Mouse (Mus musculus): ENCODE results near the gene Itprip. TPM values are rescaled to one million over a fixed set of nuclear protein-coding genes. Genes with fewer than 3 reads are reported as not detected.
A peak's percentile ranks its signal among the peaks of the same experiment; 100 is the strongest.

Gene Itprip
- polyA plus RNA-seq (2014; fragmentation: Nextera tagmentation; extraction: Ambion mirVana) = 15.8 and 16.4 TPM in 2 replicates

DNA sequence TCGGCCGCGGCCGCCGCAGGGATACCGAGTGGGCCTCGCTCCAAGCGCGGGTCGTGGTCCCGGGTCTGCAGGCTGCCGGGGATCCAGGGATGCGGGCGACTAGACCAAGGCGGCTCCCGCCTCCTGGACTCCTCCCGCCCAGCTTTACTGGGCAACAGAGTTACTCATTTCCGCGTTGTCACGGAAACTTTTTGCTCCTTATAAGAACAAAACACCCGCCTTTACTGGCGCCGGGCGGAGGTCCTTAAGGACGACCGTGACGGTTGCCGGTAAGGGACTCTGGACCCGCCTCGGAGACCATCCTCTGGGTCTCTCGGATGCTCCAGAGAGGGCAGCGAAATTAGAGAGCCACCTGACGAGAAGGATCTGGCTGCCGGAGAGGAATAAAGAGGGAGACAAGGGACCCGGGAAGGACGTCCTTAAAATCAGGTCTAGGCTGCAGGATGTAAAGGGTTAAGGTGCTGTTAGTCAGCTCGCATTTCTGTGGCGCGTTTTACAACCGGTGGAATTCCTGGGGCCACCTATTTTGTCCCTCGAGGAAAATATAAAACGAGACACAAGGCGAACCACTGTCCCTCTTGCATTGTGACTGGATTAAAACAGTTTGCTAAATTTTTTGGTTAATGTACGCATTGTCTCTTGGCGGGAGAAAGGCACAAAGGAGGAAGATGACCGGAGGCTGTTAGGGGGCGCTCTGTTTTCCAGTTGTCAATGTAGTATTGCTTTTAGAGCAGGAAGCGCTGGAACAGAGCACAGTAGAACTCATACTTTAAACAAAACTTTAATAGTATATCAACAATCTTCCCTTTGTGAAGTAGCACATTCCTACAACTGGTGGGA lies at the start of gene Itprip, which contains the start of gene Cfap43:
Gene Itprip, minus strand, starts transcription at position 174 of the 840 bp plus-strand sequence.
Gene Cfap43, minus strand, starts transcription at position 162 of the 840 bp plus-strand sequence.
- peak; percentile 77 for ATAC-seq (ENCODE audit: insufficient number of reproducible peaks, insufficient read depth, low FRiP score, low read depth)
- Histone ChIP-seq H3K4me1 (ENCODE audit: control insufficient read depth in 2 of 2, insufficient read depth in 2 of 2, low read length in 2 of 2) (peaks cover 9 to 40% of the 10 kb centered on the region in 2 experiments), H3K4me2 (ENCODE audit: low read length) (peak within 1 kb of the TSS; percentile 84), H3K9me3 (ENCODE audit: control insufficient read depth, low read length) (no peaks in the 10 kb centered on the region), H3K9ac (ENCODE audit: low read length) (peak within 1 kb of the TSS; percentile 97), H3K27me3 (ENCODE audit: control insufficient read depth, insufficient read depth, low read length) (no peaks in the 10 kb centered on the region), H3K36me3 (ENCODE audit: control insufficient read depth, insufficient read depth, low read length) (no peaks in the 10 kb centered on the region), H3K27ac (replicated peaks in 1 of 2; ENCODE audit: control insufficient read depth in 1 of 2, insufficient read depth in 1 of 2, low read depth in 2 of 2, low read length in 2 of 2) (peak within 1 kb of the TSS; percentile 95 to 98), H3K4me3 (ENCODE audit: control insufficient read depth in 1 of 2, insufficient read depth in 1 of 2, low read depth in 1 of 2, low read length in 2 of 2) (peak within 1 kb of the TSS; percentile 88 to 93)
- under 1% methylated on average over 48 of the region's 48 CpGs for WGBS

DNA sequence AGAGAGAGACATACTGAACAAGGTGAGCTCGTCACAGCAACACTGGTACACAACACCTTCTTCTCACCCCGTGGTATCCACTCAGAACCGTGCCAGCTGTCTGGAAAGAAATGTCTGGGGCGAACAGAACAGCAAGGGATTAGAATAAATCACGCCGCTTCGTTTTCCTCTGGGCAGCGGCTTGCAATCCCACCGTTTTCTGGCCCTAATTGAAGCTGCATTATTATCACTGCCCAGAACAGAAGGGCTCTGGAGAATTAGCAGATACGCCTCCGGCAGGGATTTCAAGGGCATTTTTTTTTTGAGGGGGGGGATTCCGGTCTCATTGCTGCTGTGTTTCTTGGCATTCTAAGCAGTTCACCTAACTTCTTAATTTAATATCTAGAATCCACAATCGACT lies 39.1 kb upstream of the Itprip start:
- Histone ChIP-seq H3K9ac (ENCODE audit: low read length) (no peak overlapping the region), H3K9me3 (ENCODE audit: control insufficient read depth, low read length) (no peaks in the 10 kb centered on the region), H3K27me3 (ENCODE audit: control insufficient read depth, insufficient read depth, low read length) (no peaks in the 10 kb centered on the region), H3K36me3 (ENCODE audit: control insufficient read depth, insufficient read depth, low read length) (no peaks in the 10 kb centered on the region), H3K4me2 (ENCODE audit: low read length) (no peak overlapping the region), H3K4me1 (ENCODE audit: control insufficient read depth in 2 of 2, insufficient read depth in 2 of 2, low read length in 2 of 2) (no peaks in the 10 kb centered on the region), H3K4me3 (ENCODE audit: control insufficient read depth in 1 of 2, insufficient read depth in 1 of 2, low read depth in 1 of 2, low read length in 2 of 2) (no peak overlapping the region), H3K27ac (replicated peaks in 1 of 2; ENCODE audit: control insufficient read depth in 1 of 2, insufficient read depth in 1 of 2, low read depth in 2 of 2, low read length in 2 of 2) (no peak overlapping the region)
- ATAC-seq (ENCODE audit: insufficient number of reproducible peaks, insufficient read depth, low FRiP score, low read depth) = no peak
- 66% methylated on average over 13 of the region's 13 CpGs for WGBS

DNA sequence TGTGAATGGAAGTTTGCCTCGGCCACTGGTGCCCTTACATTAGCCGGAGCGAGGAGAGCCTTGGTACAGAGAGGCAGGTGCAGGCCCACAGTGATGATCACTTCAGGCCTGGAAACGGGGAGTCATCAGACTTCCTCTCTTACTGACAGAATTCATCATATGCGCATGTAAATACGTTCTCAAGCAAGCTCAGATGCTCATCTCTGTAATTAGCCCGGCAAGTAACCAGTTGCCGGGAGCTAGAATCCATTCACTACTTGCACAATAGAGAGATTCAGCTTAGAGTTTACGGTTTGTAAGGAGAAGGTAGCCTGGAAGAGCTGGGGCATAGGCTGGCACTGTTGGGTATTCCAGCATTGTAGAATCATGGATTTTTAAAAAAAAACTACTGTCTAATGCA lies 34.1 kb upstream of the Itprip start:
- Histone ChIP-seq H3K27me3 (ENCODE audit: control insufficient read depth, insufficient read depth, low read length) (no peaks in the 10 kb centered on the region), H3K4me1 (ENCODE audit: control insufficient read depth in 2 of 2, insufficient read depth in 2 of 2, low read length in 2 of 2) (no peaks in the 10 kb centered on the region), H3K4me2 (ENCODE audit: low read length) (no peak overlapping the region), H3K36me3 (ENCODE audit: control insufficient read depth, insufficient read depth, low read length) (no peaks in the 10 kb centered on the region), H3K4me3 (ENCODE audit: control insufficient read depth in 1 of 2, insufficient read depth in 1 of 2, low read depth in 1 of 2, low read length in 2 of 2) (no peak overlapping the region), H3K27ac (replicated peaks in 1 of 2; ENCODE audit: control insufficient read depth in 1 of 2, insufficient read depth in 1 of 2, low read depth in 2 of 2, low read length in 2 of 2) (no peak overlapping the region), H3K9me3 (ENCODE audit: control insufficient read depth, low read length) (no peaks in the 10 kb centered on the region), H3K9ac (ENCODE audit: low read length) (no peak overlapping the region)
- no peak for ATAC-seq (ENCODE audit: insufficient number of reproducible peaks, insufficient read depth, low FRiP score, low read depth)
- 80% methylated on average over 9 of the region's 9 CpGs for WGBS

DNA sequence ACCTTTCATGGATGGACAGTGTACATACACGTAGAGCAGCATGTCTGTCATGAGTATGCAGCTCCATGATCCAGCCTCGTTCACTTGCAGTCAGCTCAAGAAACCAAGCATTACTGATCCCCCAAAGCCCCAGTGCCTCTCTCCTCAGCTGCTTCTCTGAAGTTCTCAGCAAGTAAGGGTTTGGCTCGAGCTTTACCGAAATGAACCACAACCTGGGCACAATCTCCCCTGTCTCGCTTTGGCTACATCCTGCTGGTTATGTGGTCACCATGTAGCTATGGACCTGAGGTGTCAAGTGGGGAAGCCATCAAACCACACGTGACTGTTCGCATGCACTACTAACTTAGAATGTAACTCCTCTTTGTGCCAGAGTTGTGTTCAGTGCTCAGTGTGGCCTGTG lies 31.8 kb upstream of the Itprip start:
- Histone ChIP-seq H3K27me3 (ENCODE audit: control insufficient read depth, insufficient read depth, low read length) (no peaks in the 10 kb centered on the region), H3K36me3 (ENCODE audit: control insufficient read depth, insufficient read depth, low read length) (no peaks in the 10 kb centered on the region), H3K9me3 (ENCODE audit: control insufficient read depth, low read length) (no peaks in the 10 kb centered on the region), H3K9ac (ENCODE audit: low read length) (no peak overlapping the region), H3K4me2 (ENCODE audit: low read length) (no peak overlapping the region), H3K27ac (replicated peaks in 1 of 2; ENCODE audit: control insufficient read depth in 1 of 2, insufficient read depth in 1 of 2, low read depth in 2 of 2, low read length in 2 of 2) (no peak overlapping the region), H3K4me1 (ENCODE audit: control insufficient read depth in 2 of 2, insufficient read depth in 2 of 2, low read length in 2 of 2) (peaks cover 0 to 2% of the 10 kb centered on the region in 2 experiments; a peak in 1 of 4 replicates), H3K4me3 (ENCODE audit: control insufficient read depth in 1 of 2, insufficient read depth in 1 of 2, low read depth in 1 of 2, low read length in 2 of 2) (no peak overlapping the region)
- 75% methylated on average over 7 of the region's 7 CpGs for WGBS
- ATAC-seq (ENCODE audit: insufficient number of reproducible peaks, insufficient read depth, low FRiP score, low read depth) = no peak

DNA sequence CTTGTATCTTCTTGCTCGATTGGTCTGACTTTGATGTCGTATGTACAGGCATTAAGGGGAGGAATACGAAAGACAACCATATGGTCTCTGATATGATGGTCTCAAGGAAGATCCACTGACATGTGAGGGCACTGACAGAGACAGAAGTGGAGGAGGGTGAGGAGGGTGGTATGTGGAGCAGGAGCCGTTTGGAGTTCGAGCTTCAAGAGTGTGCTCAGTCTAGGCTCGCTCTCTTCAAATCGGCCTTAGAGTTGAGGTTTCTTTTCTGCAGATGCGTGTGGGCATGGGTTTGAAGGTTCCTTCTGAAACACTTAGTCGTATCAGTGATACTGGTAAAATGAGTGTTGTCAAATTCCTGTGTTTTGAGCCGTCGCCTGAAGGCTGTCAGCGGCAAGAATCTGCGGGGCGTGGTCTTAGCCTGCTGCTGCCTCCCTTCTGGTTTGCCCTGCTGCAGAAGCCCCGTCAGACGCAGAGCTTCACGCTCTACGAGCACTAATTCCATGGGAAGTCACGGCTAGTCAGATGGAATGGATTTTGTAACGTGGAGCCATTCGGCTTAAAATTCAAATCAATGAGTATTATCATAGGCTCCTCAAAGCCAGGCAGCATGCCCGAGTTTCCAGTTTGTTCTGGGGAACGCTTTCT lies 27.8 kb upstream of the Itprip start:
- Histone ChIP-seq H3K9ac (ENCODE audit: low read length) (peak overlapping the region; percentile 46), H3K27ac (replicated peaks in 1 of 2; ENCODE audit: control insufficient read depth in 1 of 2, insufficient read depth in 1 of 2, low read depth in 2 of 2, low read length in 2 of 2) (no peak overlapping the region), H3K36me3 (ENCODE audit: control insufficient read depth, insufficient read depth, low read length) (no peaks in the 10 kb centered on the region), H3K4me3 (ENCODE audit: control insufficient read depth in 1 of 2, insufficient read depth in 1 of 2, low read depth in 1 of 2, low read length in 2 of 2) (peak overlapping the region; percentile 2 to 27; a peak in 3 of 4 replicates), H3K4me1 (ENCODE audit: control insufficient read depth in 2 of 2, insufficient read depth in 2 of 2, low read length in 2 of 2) (peaks cover 0 to 2% of the 10 kb centered on the region in 2 experiments; a peak in 1 of 4 replicates), H3K9me3 (ENCODE audit: control insufficient read depth, low read length) (no peaks in the 10 kb centered on the region), H3K27me3 (ENCODE audit: control insufficient read depth, insufficient read depth, low read length) (no peaks in the 10 kb centered on the region), H3K4me2 (ENCODE audit: low read length) (peak overlapping the region; percentile 60)
- no peak for ATAC-seq (ENCODE audit: insufficient number of reproducible peaks, insufficient read depth, low FRiP score, low read depth)
- 34% methylated on average over 23 of the region's 23 CpGs for WGBS

DNA sequence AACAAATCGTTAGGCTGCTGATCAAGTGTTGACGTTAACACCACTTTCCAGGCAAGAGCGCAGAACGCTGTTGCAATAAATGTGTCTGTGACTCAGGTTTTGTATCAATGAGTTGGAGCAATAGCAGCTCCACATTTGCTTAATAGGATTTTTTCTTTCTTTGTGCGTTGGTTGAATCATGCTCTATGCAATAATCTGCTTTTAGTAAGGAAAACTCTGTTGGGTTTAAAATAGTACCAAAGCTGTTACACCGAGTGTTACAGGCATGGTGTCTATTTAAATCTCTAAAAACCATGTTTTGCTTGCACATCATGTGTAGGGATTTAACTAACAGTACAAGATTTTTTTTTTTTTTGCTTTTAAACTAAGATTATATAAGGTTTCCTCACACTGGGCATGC lies 20.3 kb upstream of the Itprip start:
- Histone ChIP-seq H3K27me3 (ENCODE audit: control insufficient read depth, insufficient read depth, low read length) (peaks cover 24% of the 10 kb centered on the region), H3K9ac (ENCODE audit: low read length) (no peak overlapping the region), H3K4me2 (ENCODE audit: low read length) (no peak overlapping the region), H3K4me3 (ENCODE audit: control insufficient read depth in 1 of 2, insufficient read depth in 1 of 2, low read depth in 1 of 2, low read length in 2 of 2) (no peak overlapping the region), H3K9me3 (ENCODE audit: control insufficient read depth, low read length) (no peaks in the 10 kb centered on the region), H3K27ac (replicated peaks in 1 of 2; ENCODE audit: control insufficient read depth in 1 of 2, insufficient read depth in 1 of 2, low read depth in 2 of 2, low read length in 2 of 2) (no peak overlapping the region), H3K4me1 (ENCODE audit: control insufficient read depth in 2 of 2, insufficient read depth in 2 of 2, low read length in 2 of 2) (peaks cover 3 to 5% of the 10 kb centered on the region in 2 experiments), H3K36me3 (ENCODE audit: control insufficient read depth, insufficient read depth, low read length) (no peaks in the 10 kb centered on the region)
- no peak for ATAC-seq (ENCODE audit: insufficient number of reproducible peaks, insufficient read depth, low FRiP score, low read depth)
- WGBS = 75% methylated on average over 6 of the region's 6 CpGs

DNA sequence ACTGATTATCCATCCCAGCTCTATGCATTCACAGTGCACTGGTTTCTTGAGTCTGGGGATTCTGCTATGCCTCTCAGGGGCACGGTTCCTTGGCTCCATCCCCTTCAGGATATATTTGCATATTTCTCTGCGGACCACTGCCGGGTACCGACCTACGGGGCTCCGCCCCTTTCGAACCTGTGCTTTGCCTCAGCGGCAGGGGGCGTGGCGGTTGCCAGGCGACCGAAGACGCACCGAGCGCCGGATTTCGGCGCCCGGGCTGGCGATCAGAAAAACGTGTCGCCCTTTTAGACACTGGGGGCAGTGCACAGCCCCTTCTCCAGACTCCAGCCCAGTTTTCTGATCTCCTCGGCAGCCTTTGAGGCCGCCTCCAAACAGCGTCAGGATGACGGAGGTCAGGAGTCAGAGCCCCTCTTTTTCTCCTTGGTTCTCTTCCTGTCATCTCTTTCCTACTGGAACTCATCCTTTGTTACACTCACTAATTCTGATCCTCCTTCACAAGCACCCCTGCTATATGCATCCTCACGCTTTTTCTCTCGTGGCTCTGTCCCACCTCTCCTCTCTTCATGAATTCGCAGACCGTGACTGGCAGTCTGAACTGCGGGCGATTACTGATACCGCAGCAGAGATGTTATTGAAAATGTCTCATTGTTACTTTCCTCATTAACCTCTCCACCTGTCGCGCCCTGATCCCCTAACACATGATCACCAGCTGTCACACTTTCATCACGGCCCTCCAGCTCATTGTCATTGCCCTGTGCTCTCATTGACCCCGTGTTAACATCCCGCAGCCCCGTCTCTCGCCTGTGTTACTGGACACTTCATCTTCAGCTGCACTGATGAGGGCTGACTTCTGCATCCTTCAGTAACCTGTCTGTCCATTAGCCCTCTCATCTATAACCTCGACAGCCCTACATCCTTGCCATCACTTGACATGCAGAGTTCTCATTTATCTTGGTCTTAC lies 18.6 kb upstream of the Itprip start, which contains the start of gene Cfap58:
Gene Cfap58, plus strand, starts transcription at position 233 of the 964 bp plus-strand sequence.
- H3K9me3 ChIP-seq (ENCODE audit: control insufficient read depth, low read length) = no peaks in the 10 kb centered on the region
- WGBS = 6% methylated on average over 41 of the region's 41 CpGs
- peaks cover 3 to 5% of the 10 kb centered on the region in 2 experiments for H3K4me1 ChIP-seq (ENCODE audit: control insufficient read depth in 2 of 2, insufficient read depth in 2 of 2, low read length in 2 of 2)
- peak; percentile 39 for ATAC-seq (ENCODE audit: insufficient number of reproducible peaks, insufficient read depth, low FRiP score, low read depth)
- peaks cover 24% of the 10 kb centered on the region for H3K27me3 ChIP-seq (ENCODE audit: control insufficient read depth, insufficient read depth, low read length)
- no peaks in the 10 kb centered on the region for H3K36me3 ChIP-seq (ENCODE audit: control insufficient read depth, insufficient read depth, low read length)
- H3K4me2 ChIP-seq (ENCODE audit: low read length) = peak within 1 kb of the TSS; percentile 88
- H3K9ac ChIP-seq (ENCODE audit: low read length) = peak within 1 kb of the TSS; percentile 34
- peak within 1 kb of the TSS; percentile 31 to 36 for H3K4me3 ChIP-seq (ENCODE audit: control insufficient read depth in 1 of 2, insufficient read depth in 1 of 2, low read depth in 1 of 2, low read length in 2 of 2)
- H3K27ac ChIP-seq (replicated peaks in 1 of 2; ENCODE audit: control insufficient read depth in 1 of 2, insufficient read depth in 1 of 2, low read depth in 2 of 2, low read length in 2 of 2) = no peak within 1 kb of the TSS

Data from heart, embryonic 14.5 days (tissue).